Mouse (Mus musculus): ENCODE results near the gene Rnf26. TPM values are rescaled to one million over a fixed set of nuclear protein-coding genes. Genes with fewer than 3 reads are reported as not detected.

Rnf26 gene
- total RNA-seq, 1 experiment from 2014 or later: 7.2 TPM

DNA sequence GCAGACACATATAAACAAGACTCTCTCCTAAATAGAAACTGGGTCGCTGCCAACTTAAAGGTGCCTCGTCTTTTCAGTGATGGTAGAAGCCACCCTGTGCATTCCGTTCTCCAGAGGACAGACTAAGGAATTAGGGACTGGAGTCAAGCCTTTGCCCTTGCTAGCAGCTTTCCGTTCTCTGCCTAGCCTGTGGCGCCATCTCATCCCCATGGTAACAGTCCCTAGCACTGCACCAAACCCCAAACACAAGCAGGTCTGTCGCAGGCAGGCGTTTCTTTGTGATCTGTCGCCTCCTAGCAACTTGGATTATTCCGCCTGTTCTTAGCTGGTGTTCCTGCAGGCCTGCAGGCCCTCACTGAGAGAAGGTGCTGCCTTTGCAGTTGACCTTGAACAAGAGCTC, 16.8 kb downstream of the Rnf26 start:
- ATAC-seq (ENCODE audit: extremely low read depth, insufficient number of reproducible peaks, low FRiP score, poor library complexity, severe bottlenecking): no peak

DNA sequence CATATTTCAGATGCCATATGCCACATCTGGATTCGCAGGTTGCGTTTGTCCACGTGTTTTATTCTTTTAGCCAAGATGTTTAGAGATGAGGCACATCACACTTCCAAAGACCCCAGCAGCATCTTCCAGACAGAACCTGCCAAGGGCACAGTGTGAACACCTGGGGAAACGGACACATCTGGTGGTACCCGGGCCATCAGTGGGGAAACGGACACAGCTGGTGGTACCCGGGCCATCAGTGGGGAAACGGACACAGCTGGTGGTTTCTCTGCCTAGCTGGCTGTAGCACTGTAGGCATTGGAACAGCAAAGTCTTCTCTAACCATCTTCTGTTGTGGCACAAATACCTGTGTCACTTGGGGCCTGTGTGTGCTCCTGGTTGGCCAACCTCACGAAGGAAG, 17.5 kb downstream of the Rnf26 start:
- ATAC-seq (ENCODE audit: extremely low read depth, insufficient number of reproducible peaks, low FRiP score, poor library complexity, severe bottlenecking): no peak

DNA sequence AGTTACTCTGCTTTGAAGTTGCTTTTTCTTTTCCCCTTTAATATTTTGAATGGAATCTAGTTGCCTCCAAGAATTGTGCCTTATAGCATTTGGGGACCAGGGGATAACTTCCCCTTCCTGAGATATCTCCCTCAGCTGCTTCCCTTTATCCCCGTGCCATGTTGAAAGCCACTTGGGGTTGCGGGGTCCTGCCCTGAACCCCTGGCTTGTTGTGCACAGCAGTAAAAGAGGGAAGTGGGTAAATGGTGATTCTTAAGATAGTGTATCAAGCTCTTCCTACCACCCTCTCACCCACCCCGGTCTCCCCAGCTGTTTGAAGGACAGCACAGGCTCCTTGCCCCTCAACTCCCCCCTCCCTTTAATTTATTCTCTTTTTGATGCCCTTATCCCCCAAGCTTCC, 18.6 kb downstream of the Rnf26 start:
- no peak for ATAC-seq (ENCODE audit: extremely low read depth, insufficient number of reproducible peaks, low FRiP score, poor library complexity, severe bottlenecking)

DNA sequence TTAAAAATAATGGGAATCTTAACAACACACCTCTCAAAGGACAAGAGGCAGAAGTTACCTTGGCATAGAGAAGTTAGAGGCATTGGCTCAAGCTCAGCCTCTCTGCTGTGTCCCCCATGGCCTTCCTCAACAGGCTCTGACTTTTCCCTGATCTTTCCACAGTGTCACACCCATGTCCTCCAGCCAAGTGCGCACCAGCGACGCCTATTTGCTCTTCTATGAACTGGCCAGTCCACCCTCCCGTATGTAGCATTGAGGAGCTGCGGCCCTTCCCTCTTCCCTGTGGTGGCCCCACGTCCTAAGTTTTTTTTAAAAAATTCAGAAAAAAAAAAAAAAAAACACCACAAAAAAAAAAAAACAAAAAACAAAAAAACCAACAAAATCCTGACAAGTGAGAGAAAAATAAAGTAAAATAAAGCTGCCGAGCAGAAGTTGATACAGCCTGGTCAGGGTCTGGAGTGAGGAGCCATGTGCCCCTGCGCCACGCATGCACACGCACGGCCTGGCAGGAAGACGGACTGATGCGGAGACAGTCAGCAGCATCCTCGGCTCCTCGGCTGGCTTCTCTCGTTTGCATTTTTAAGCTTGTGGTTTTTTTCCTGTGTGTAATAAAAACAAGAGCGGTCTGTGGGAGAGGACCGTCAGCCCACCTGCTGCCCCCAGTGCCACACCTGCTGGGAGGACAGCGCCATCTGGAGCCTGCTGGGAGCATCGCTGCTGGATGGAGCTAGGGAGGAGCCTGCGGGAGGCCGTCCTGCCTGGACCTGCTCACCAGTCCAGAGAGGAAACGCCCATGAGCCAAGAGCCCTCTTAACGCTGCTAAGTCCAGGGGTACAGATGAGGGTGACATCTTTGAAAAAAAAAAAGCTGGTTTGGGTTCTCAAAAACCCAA, 19.5 kb downstream of the Rnf26 start:
- peak; percentile 52 for ATAC-seq (ENCODE audit: extremely low read depth, insufficient number of reproducible peaks, low FRiP score, poor library complexity, severe bottlenecking)

DNA sequence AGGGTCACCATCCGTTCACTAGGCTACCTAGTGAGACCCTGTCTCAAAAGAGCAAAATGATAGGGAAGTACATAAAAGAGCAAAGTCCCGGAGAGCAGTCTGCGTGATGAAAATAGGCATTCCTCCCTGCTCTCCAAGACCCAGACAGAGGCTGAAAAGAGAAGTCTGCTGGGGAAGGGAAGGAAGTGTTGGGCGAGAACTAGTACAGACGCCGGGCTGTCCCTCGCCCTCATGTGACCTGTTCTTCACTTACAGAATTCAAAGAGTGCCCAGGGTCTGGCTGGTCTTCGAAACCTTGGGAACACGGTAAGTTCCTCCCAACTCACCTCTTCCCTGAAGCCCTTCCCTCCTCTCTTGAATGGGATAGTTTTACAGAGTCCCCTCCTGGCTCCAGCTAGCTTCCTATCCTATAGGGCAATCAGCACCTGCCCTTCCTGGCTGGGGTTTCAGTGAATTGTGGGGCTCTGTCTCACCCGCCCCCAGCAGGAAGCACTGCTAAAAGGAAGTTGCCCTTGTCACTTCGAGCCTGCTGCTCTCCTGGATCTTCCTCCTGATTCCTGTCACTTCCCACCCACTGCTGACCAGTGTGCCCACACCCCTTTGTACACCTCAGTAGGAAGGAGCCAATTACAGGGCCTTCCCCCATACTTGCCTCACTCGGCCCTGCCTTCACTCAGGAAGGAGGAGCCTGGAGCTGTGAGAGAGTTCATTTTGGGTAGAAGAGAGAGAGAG, 24.3 kb downstream of the Rnf26 start:
- ATAC-seq (ENCODE audit: extremely low read depth, insufficient number of reproducible peaks, low FRiP score, poor library complexity, severe bottlenecking): peak; percentile 62

DNA sequence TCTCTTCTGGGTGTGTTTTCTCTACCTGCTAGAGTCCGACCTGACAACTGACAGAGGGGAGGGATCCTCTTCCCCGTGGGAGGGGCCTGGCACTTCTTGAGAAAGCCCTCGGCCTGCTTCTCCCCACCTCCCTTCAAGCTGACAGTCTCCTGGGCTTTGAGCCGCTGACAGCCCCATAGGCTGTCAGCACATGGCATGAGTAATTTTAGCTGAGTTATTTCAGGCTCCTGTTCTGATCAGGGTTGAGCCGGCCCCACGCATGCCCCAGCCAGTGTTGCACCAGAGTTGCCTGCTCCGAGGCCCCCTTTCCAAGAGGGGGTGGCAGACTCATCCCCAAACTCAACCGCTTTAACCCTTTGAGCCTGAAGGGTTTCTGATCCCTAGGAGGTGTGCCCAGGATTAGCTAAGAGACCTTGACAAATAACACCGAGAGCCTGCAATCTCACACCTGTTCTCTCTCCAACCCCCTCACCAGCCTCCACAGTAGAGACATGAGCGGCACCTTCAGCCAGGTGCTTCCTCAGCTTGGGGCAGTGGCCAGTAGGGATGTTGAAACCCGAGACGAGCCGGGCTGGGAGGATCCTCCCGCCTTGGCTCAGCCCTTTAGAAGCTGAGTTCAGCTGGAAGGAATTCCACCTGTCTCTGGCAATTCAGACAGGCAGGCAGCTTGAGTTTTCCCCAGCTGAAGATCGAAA, 25.4 kb downstream of the Rnf26 start:
- ATAC-seq (ENCODE audit: extremely low read depth, insufficient number of reproducible peaks, low FRiP score, poor library complexity, severe bottlenecking): no peak

DNA sequence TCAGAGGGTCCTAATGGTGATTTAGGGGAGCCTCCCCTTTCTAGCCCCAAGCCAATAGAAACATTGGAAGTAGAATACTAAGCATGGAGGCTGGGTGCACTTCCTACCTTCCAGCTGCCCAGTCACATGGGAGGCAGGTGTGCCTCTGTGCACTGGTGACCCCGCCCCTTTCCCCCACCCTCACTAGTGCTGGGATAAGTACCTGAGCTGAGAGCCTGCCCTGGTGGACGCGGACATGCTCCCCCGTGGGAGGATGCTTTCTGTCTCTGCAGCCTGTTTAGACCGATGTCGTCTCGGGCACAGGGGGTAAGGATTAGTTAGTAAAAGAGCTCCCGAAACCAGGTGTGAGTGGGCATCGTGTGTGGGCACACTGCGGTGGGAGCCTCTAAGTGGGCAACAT, 26.4 kb downstream of the Rnf26 start:
- ATAC-seq (ENCODE audit: extremely low read depth, insufficient number of reproducible peaks, low FRiP score, poor library complexity, severe bottlenecking): no peak

DNA sequence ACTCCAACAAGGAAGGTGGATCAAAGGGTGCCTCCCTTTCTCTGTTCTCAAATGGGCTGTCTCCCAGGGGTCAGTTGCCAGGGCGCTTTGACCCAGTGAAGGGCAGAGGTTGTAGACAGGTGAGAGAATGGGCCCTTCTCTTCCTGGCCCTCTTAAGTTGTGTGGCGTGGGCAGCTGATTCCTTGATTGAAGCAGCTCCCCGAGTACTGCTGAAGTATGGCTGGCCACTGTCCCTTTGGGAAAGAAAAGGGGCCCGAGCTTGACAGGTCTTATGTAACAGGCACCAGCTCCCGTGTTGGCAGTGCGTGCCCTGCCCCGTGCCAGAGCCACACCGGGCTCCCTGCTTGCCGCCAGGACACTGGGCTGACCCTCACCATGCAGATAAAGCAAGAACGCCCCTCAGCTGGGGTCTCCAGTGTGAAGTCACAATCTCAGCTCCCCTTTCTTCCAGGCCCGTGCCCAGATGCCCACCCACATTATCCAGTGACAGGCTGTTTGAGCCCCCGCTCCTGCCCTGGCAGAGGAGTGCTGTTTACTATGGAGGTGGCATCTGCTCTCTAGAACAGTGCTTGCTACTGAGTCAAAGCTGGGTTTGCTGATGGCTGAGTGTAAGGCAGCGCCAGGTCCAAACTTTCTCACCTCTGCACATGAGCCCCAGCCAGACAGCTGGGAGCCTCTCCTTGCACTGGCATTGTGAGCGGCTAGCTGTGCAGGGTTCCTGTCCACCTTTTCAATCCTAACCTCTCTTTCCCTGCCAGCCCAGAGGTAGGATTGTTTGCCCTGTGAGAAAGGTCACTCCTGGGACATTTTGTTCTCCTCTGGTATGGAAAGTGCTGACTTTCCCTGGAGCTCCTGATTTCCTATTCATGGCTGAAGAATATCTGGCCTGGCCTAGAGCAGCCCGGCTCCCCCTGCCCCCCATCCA, 27.3 kb downstream of the Rnf26 start:
- no peak for ATAC-seq (ENCODE audit: extremely low read depth, insufficient number of reproducible peaks, low FRiP score, poor library complexity, severe bottlenecking)

DNA sequence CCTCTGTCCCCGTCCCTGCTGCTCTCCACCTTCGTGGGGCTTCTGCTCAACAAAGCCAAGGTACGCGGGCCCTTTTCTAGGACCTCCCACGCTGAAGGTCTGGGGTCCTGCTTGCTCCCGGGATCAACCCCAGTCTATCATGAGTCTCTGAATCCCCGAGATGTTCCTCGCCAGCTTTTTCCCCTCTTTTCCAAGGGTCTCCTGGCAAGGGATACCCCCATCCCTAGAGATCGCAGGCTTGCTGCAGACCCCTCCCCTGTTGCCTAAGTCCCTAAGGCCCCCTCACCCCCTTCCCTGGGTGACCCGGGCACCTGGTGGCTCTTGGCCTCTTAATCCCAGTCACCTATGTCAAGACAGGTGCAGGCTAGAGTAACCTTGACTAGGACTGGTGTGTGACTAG, 28.0 kb downstream of the Rnf26 start:
- no peak for ATAC-seq (ENCODE audit: extremely low read depth, insufficient number of reproducible peaks, low FRiP score, poor library complexity, severe bottlenecking)

DNA sequence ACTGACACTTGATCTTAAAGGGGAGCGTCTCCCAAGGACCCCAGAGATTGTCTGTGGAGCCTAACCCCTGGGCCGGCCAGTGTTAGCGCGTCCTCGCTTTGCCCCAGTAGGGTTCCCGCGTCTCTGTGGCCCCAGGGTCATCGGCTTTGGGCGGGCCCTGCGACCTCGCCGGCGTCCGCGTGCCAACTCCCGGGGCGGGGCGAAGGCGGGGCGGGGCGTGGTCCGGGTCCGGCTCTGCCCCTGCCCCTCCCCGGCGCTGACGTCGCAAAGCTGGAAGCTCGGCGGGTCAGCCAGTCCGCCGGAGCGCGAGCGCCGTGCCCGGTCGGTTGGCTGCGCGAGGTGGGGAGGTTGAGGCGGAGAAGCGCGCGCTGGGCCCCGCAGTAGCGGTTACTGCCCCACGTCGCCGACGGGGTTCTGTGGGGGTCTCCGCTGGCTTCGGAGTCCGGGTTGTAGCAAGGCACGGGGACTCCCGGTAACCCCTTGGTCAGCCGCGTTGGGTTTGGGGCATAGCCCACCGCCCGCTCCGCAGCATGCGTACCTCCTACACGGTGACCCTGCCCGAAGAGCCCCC, 28.6 kb downstream of the Rnf26 start:
- peak; percentile 25 for ATAC-seq (ENCODE audit: extremely low read depth, insufficient number of reproducible peaks, low FRiP score, poor library complexity, severe bottlenecking)

DNA sequence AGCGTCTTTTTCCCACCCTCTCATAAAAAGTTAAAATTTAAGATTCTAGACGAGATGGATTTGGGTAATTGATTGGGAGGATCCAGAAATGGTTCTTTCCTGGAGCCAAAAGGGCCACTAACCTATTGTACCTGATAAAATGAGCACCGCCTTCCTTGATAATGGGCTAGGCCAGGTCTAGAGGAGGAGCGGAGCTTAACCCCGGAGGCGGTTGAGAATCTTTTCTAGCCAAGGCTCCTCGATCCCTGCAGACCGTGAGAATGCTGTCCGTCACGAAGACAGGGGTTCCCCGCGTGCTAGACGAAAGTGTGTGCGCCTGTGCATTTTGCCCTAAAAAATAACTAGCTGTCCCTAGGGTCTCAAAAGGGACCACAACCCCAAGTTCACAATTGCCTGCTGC, 29.1 kb downstream of the Rnf26 start:
- ATAC-seq (ENCODE audit: extremely low read depth, insufficient number of reproducible peaks, low FRiP score, poor library complexity, severe bottlenecking): no peak

DNA sequence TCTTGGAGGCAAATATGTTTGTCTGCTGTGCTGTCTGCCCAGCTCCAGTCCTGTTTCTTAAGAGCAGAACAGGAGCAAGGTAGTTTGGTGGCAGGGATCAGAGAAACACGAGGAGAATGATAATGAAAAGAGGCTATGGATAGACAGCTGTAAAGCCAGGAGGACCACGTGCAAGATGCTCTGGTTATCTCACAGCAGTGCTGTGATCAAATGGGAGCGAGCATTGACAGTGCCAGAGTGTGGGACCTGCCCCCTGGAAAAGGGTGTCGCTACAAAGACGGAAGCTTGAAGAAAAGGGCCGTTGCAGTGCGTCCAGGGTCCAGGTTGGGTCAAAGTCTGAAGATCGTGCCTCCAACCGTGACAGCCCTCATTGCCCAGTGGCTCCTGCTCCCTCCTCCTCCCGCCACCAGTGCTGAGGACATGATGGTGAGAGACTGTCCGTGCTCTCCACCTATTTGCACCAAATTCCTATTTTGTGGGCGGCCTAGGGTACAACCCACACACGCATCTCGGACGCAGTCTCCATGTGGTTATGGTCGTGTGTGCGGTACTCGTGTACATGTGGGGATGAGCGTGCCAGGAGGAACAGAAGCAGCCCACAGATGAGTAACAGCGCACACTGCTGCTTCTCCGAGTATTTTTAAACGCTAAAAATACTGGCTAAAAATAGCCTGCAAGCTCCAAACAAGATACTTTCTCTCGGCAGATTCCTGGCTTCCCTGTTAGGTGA, 29.8 kb downstream of the Rnf26 start:
- ATAC-seq (ENCODE audit: extremely low read depth, insufficient number of reproducible peaks, low FRiP score, poor library complexity, severe bottlenecking): no peak

DNA sequence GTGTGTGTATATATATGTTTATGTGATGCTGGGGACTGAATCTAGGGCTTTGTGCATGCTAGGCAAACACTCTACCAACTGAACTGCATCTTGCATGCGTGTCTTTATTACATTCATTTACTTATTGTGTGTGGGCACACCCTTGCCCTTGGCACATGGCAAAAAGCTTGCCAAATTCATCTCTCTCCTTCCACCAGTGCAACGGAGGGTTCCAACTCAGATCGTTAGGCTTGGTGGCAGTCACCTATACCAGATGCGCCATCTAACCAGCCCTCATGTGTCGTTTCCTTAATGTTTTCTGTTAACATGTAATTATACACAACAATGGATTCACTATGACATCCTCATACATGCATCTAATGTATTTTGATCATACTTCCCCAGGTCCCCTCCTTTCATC, 31.1 kb downstream of the Rnf26 start:
- no peak for ATAC-seq (ENCODE audit: extremely low read depth, insufficient number of reproducible peaks, low FRiP score, poor library complexity, severe bottlenecking)

DNA sequence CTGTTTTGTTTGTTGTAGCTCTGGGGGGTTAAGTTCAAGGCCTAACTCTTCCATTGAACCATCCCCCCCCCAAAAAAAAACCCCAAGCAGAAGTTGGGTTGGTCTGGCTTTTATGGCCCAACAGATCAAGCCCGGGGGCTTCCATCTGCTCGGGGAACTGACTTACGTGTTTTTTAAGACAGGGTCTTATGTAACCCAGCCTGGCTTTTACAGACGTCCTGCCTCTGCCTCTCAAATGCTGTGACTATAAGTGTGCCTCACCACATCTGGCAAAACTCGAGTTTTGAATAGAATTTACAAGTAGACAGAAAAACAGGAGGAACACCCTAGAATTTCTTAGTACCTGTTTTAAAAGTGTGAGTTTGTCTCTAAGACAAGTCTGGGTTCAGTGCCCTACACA, 31.7 kb downstream of the Rnf26 start:
- no peak for ATAC-seq (ENCODE audit: extremely low read depth, insufficient number of reproducible peaks, low FRiP score, poor library complexity, severe bottlenecking)

DNA sequence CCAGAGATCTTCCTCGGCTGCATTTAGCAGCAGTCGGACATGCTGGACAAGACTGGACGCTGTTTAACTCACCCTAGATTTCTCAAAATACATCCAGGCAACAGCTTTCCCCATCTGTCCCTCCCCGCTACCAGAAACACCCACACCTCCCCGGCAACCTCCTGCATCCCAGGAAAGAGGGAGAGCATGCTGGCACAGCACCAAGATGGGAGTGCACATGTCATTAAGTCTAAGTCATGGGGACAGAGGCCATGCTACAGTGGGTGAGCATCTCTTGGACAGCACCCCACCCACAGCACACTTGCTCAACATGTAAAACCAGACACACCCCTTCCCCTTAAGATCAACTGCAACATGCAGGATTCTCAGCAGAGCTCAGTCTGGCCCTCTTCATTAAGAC, 32.4 kb downstream of the Rnf26 start:
- no peak for ATAC-seq (ENCODE audit: extremely low read depth, insufficient number of reproducible peaks, low FRiP score, poor library complexity, severe bottlenecking)

DNA sequence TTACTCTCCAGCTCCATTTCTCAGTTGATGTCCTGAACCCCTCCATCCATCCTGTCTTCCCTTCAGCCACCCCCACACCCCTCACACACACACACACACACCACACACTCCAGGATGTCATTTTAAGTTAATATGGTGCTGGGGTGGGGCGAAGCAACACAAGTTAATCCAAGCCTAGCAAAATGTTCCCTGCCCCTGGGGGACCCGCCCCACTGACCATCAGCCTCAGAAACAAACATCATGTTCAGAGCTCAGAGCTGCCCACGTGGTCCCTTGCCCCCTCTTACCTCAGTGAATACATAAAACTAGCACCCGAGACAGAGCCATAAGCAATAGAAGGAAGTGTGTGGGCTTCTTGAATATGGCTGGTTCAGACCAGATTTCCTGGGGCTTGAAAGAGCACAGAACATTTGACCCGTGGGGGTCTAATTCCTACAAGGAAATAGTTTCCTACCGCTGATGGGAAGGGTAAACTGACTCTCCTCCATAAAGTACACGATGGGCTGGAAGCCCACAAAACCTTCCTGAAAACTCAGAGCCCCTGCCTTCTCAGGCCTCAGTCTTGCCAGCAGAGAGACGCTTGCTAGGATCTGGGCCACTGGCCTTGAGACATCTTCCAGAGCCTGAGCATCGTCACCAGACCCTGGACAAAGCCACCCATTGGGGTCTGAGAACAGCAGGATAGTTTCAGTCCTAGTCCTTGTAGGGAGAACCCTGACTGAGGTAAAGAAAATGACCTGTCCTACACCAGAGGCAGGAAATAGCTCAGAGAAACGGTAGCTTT, 33.1 kb downstream of the Rnf26 start:
- ATAC-seq (ENCODE audit: extremely low read depth, insufficient number of reproducible peaks, low FRiP score, poor library complexity, severe bottlenecking): no peak

All from neutrophil, adult 5-6 weeks (primary cell).